Comparison of ENCODE assay signal across 11 mouse cellular contexts in the genomic region with DNA sequence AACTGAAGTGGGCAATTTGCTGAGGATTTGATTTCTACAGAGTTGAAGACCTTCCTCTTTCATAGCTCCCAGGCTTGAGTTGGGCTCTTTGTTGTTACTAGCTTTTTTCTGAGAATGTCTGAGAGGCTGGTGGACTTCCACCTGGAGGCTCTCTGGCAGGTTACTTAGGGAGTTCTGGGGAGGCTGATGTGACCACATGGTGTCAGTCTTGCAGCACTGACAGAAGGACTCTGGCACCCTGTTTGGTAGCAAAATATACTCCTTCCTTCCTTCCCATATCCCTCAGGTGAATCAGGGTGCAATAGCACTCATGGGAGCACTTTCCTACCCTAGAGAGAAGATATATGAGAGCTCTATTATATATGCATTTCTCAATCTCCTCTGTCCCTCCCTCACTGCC.
DNase-seq lines count a peak whose midpoint lies in the region; ATAC-seq and TF ChIP-seq lines count a peak whose summit lies in the region.
"Had no signal": no experiment of that assay in that cellular context is flagged by ENCODE, and none has a peak within 500 bp of the region (broad histone marks: within the 10 kb centered on the region; RNA-seq: fewer than 3 reads in every experiment).

No protein-coding gene starts in this region.

- no peaks in the 10 kb centered on the region for H3K27me3 ChIP-seq in forebrain, embryonic 14.5 days (replicated peaks; ENCODE audit: control insufficient read depth, insufficient read depth, low read length)
- H3K27me3 ChIP-seq in forebrain, embryonic 12.5 days, result no peaks in the 10 kb centered on the region
- H3K27me3 ChIP-seq in midbrain, postnatal 0 days (ENCODE audit: insufficient read depth, low read length), result no peaks in the 10 kb centered on the region
- H3K27me3 ChIP-seq in midbrain, embryonic 16.5 days (ENCODE audit: control insufficient read depth, insufficient read depth, low read depth, low read length), result no peaks in the 10 kb centered on the region
- H3K27me3 ChIP-seq in liver, postnatal 0 days (ENCODE audit: insufficient read depth, low read length), result no peaks in the 10 kb centered on the region
- H3K27me3 ChIP-seq: heart, embryonic 15.5 days; limb, embryonic 13.5 days had no signal

- DNase-seq in forebrain, embryonic 14.5 days (ENCODE audit: low spot score), result peak; percentile 17
- peak; percentile 7 for DNase-seq in kidney, postnatal 10 days
- no peak for DNase-seq in kidney, adult 18-20 months
- peak; percentile 31 for DNase-seq in midbrain, postnatal 0 days (ENCODE audit: low spot score)
- DNase-seq in retina, postnatal 1 day, result peak; percentile 10
- no peak for DNase-seq in liver, postnatal 0 days

- no peak overlapping the region for H3K27ac ChIP-seq in forebrain, embryonic 14.5 days (ENCODE audit: low read depth, low read length)
- no peak overlapping the region for H3K27ac ChIP-seq in forebrain, embryonic 12.5 days
- no peak overlapping the region for H3K27ac ChIP-seq in midbrain, postnatal 0 days (ENCODE audit: low read depth, low read length)
- H3K27ac ChIP-seq in midbrain, embryonic 16.5 days (ENCODE audit: low read length), result no peak overlapping the region
- no peak overlapping the region for H3K27ac ChIP-seq in liver, postnatal 0 days (ENCODE audit: low read depth)
- H3K27ac ChIP-seq: heart, embryonic 15.5 days; limb, embryonic 13.5 days had no signal

- H3K9ac ChIP-seq in forebrain, embryonic 14.5 days (ENCODE audit: low read length), result no peak overlapping the region
- no peak overlapping the region for H3K9ac ChIP-seq in forebrain, embryonic 12.5 days
- no peak overlapping the region for H3K9ac ChIP-seq in midbrain, postnatal 0 days (replicated peaks; ENCODE audit: low read length, poor library complexity, severe bottlenecking)
- no peak overlapping the region for H3K9ac ChIP-seq in midbrain, embryonic 16.5 days (ENCODE audit: low read depth, low read length)
- H3K9ac ChIP-seq in liver, postnatal 0 days (replicated peaks), result no peak overlapping the region
- H3K9ac ChIP-seq: heart, embryonic 15.5 days; limb, embryonic 13.5 days had no signal

- peak; percentile 55 for TF ChIP-seq CTCF in midbrain, postnatal 0 days (IDR thresholded peaks at IDR 0.05)
- no peak for TF ChIP-seq CTCF in liver, postnatal 0 days (IDR thresholded peaks at IDR 0.05; ENCODE audit: low read depth)

- H3K4me1 ChIP-seq in forebrain, embryonic 14.5 days (ENCODE audit: control insufficient read depth, insufficient read depth, low read length), result no peaks in the 10 kb centered on the region
- no peaks in the 10 kb centered on the region for H3K4me1 ChIP-seq in forebrain, embryonic 12.5 days
- no peaks in the 10 kb centered on the region for H3K4me1 ChIP-seq in midbrain, postnatal 0 days (ENCODE audit: insufficient read depth, low read length)
- H3K4me1 ChIP-seq in midbrain, embryonic 16.5 days (ENCODE audit: control insufficient read depth, insufficient read depth, low read length), result no peaks in the 10 kb centered on the region
- H3K4me1 ChIP-seq in liver, postnatal 0 days (ENCODE audit: insufficient read depth), result no peaks in the 10 kb centered on the region
- H3K4me1 ChIP-seq: heart, embryonic 15.5 days; limb, embryonic 13.5 days had no signal

- TF ChIP-seq EP300 in liver, postnatal 0 days (IDR thresholded peaks at IDR 0.05; ENCODE audit: low read depth), result no peak

- H3K4me3 ChIP-seq in forebrain, embryonic 14.5 days (ENCODE audit: low read depth, low read length), result no peak overlapping the region
- no peak overlapping the region for H3K4me3 ChIP-seq in forebrain, embryonic 12.5 days (replicated peaks)
- no peak overlapping the region for H3K4me3 ChIP-seq in midbrain, postnatal 0 days (ENCODE audit: low read depth, low read length)
- no peak overlapping the region for H3K4me3 ChIP-seq in midbrain, embryonic 16.5 days (ENCODE audit: low read depth, low read length)
- no peak overlapping the region for H3K4me3 ChIP-seq in liver, postnatal 0 days (ENCODE audit: low read depth, low read length)
- H3K4me3 ChIP-seq: heart, embryonic 15.5 days; limb, embryonic 13.5 days had no signal

- ATAC-seq in forebrain, embryonic 14.5 days, result no peak
- no peak for ATAC-seq in forebrain, embryonic 12.5 days (ENCODE audit: low FRiP score)
- ATAC-seq in midbrain, postnatal 0 days (ENCODE audit: low FRiP score), result no peak
- ATAC-seq in midbrain, embryonic 16.5 days, result no peak
- ATAC-seq in liver, postnatal 0 days, result no peak

- no peak overlapping the region for H3K4me2 ChIP-seq in forebrain, embryonic 14.5 days (ENCODE audit: low read length)
- no peak overlapping the region for H3K4me2 ChIP-seq in forebrain, embryonic 12.5 days
- H3K4me2 ChIP-seq in midbrain, postnatal 0 days (ENCODE audit: low read depth, low read length, poor library complexity, severe bottlenecking), result no peak overlapping the region
- no peak overlapping the region for H3K4me2 ChIP-seq in midbrain, embryonic 16.5 days (ENCODE audit: low read length)
- H3K4me2 ChIP-seq in liver, postnatal 0 days (ENCODE audit: low read depth, low read length), result no peak overlapping the region
- H3K4me2 ChIP-seq: heart, embryonic 15.5 days; limb, embryonic 13.5 days; midbrain, embryonic 11.5 days had no signal

- H3K9me3 ChIP-seq in forebrain, embryonic 14.5 days (replicated peaks; ENCODE audit: control insufficient read depth, low read length), result no peaks in the 10 kb centered on the region
- no peaks in the 10 kb centered on the region for H3K9me3 ChIP-seq in forebrain, embryonic 12.5 days
- no peaks in the 10 kb centered on the region for H3K9me3 ChIP-seq in midbrain, postnatal 0 days (ENCODE audit: low read length)
- H3K9me3 ChIP-seq in midbrain, embryonic 16.5 days (replicated peaks; ENCODE audit: control insufficient read depth, low read length, poor library complexity, severe bottlenecking), result no peaks in the 10 kb centered on the region
- no peaks in the 10 kb centered on the region for H3K9me3 ChIP-seq in liver, postnatal 0 days (ENCODE audit: low read length)
- H3K9me3 ChIP-seq: heart, embryonic 15.5 days; limb, embryonic 13.5 days had no signal

- no peaks in the 10 kb centered on the region for H3K36me3 ChIP-seq in forebrain, embryonic 14.5 days (ENCODE audit: control insufficient read depth, insufficient read depth, low read length)
- no peaks in the 10 kb centered on the region for H3K36me3 ChIP-seq in forebrain, embryonic 12.5 days (replicated peaks)
- no peaks in the 10 kb centered on the region for H3K36me3 ChIP-seq in midbrain, postnatal 0 days (ENCODE audit: insufficient read depth, low read length)
- no peaks in the 10 kb centered on the region for H3K36me3 ChIP-seq in midbrain, embryonic 16.5 days (ENCODE audit: control insufficient read depth, insufficient read depth, low read length)
- H3K36me3 ChIP-seq in liver, postnatal 0 days (replicated peaks; ENCODE audit: insufficient read depth, low read length), result no peaks in the 10 kb centered on the region
- H3K36me3 ChIP-seq: heart, embryonic 15.5 days; limb, embryonic 13.5 days had no signal

Comparison
In these comparisons a context has a peak if more than half of its experiments do, and no peak if none do; other contexts are left out.
1. DNase-seq: peak in forebrain, embryonic 14.5 days (single experiment), kidney, postnatal 10 days (single experiment), midbrain, postnatal 0 days (single experiment) and retina, postnatal 1 day (single experiment); none in kidney, adult 18-20 months (single experiment) and liver, postnatal 0 days (single experiment).